Mouse (Mus musculus) cerebellum, adult 2 months (tissue): ENCODE measurements around the gene Scarb2.

Experiments
- CTCF ChIP-seq: fragments of 200-500 bp; IDR thresholded peaks from 2 replicates; pipeline ENCODE4 v1.5.1; 2011; ENCODE audit warnings: low read depth, mild to moderate bottlenecking, control low read depth, low read length, moderate library complexity, borderline replicate concordance; ENCODE audit not compliant: insufficient read depth
- POLR2A ChIP-seq: fragments of 200-500 bp; IDR thresholded peaks from 2 replicates; pipeline ENCODE4 v1.6.1; 2011; ENCODE audit warnings: low read length, control low read depth, borderline replicate concordance; ENCODE audit not compliant: insufficient read depth

- no peak for TF ChIP-seq CTCF
- no peak for TF ChIP-seq POLR2A
These were observed 53.8 kb downstream of the Scarb2 start for GRCm38 (mm10) chr5:92452876-92453275.
